28 mouse cellular contexts compared by ENCODE assay signal in the genomic region with DNA sequence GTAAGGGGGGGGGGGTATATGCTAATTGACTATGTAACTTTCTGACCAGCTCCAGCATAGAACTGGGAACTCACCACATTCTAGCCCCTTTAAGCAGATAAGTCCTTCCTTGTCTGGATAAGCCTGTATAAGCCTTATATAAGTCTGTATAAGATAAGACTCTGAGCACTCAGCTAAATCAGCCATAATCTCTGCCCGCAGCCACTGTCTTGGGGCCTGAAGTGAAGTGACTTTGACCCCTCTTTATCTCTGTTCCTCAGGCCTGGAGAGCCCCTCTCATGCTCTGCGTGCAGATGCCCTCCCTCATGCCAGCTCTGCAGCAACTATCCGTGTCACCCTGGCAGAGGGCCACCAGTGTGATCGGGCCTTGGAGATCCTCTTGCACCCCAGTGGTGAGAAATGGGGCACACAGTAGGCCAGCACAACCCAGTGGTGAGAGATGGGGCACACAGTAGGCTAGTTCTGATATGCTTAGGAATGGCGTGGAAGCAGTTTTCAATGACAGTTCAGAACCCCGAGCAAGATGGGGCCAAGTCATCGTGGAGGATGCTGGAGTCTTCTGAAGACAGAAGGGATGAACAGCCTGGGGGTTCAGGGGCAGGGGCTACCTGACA. TPM values are rescaled to one million over a fixed set of nuclear protein-coding genes. Genes with fewer than 3 reads are reported as not detected.
A peak's percentile ranks its signal among the peaks of the same experiment; 100 is the strongest.
DNase-seq lines count a peak whose midpoint lies in the region; ATAC-seq and TF ChIP-seq lines count a peak whose summit lies in the region.
"Had no signal": no experiment of that assay in that cellular context is flagged by ENCODE, and none has a peak within 500 bp of the region (broad histone marks: within the 10 kb centered on the region; RNA-seq: fewer than 3 reads in every experiment).

No protein-coding gene starts in this region.

- TF ChIP-seq EP300 in stomach, postnatal 0 days (optimal IDR thresholded peaks at IDR 0.05): no peak
- TF ChIP-seq EP300 in liver, embryonic 14.5 days (IDR thresholded peaks at IDR 0.05; ENCODE audit: low read depth): peak; percentile 84

- 80% methylated on average over 7 of the region's 7 CpGs for WGBS in stomach, embryonic 15.5 days
- WGBS in stomach, postnatal 0 days: 77% methylated on average over 7 of the region's 7 CpGs
- 70% methylated on average over 7 of the region's 7 CpGs for WGBS in intestine, embryonic 16.5 days
- WGBS in liver, embryonic 14.5 days (ENCODE audit: insufficient replicate concordance): 24% methylated on average over 7 of the region's 7 CpGs
- WGBS in forebrain, embryonic 10.5 days: 87% methylated on average over 7 of the region's 7 CpGs

- H3K9me3 ChIP-seq in stomach, embryonic 15.5 days: no peaks in the 10 kb centered on the region
- no peaks in the 10 kb centered on the region for H3K9me3 ChIP-seq in stomach, postnatal 0 days (ENCODE audit: control insufficient read depth, low read length)
- H3K9me3 ChIP-seq in intestine, embryonic 16.5 days (ENCODE audit: control insufficient read depth, low read length): no peaks in the 10 kb centered on the region
- no peaks in the 10 kb centered on the region for H3K9me3 ChIP-seq in liver, embryonic 14.5 days (ENCODE audit: control insufficient read depth, low read length)
- H3K9me3 ChIP-seq in forebrain, embryonic 10.5 days: no peaks in the 10 kb centered on the region
- H3K9me3 ChIP-seq: embryonic facial prominence, embryonic 12.5 days; midbrain, embryonic 13.5 days had no signal

- no peak overlapping the region for H3K4me3 ChIP-seq in stomach, embryonic 15.5 days (replicated peaks)
- H3K4me3 ChIP-seq in stomach, postnatal 0 days (ENCODE audit: low read depth, low read length): no peak overlapping the region
- no peak overlapping the region for H3K4me3 ChIP-seq in intestine, embryonic 16.5 days (ENCODE audit: low read length)
- H3K4me3 ChIP-seq in liver, embryonic 14.5 days (ENCODE audit: insufficient read depth in 1 of 2, low read depth in 2 of 2, low read length in 2 of 2): no peak overlapping the region
- H3K4me3 ChIP-seq in forebrain, embryonic 10.5 days: no peak overlapping the region
- H3K4me3 ChIP-seq: embryonic facial prominence, embryonic 12.5 days; midbrain, embryonic 13.5 days had no signal

- peaks cover 34% of the 10 kb centered on the region for H3K27me3 ChIP-seq in stomach, embryonic 15.5 days (replicated peaks)
- peaks cover 5% of the 10 kb centered on the region; the same call in 1 of the 2 replicates for H3K27me3 ChIP-seq in stomach, postnatal 0 days (ENCODE audit: control insufficient read depth, insufficient read depth, low read length)
- peaks cover 20% of the 10 kb centered on the region for H3K27me3 ChIP-seq in intestine, embryonic 16.5 days (replicated peaks; ENCODE audit: control insufficient read depth, insufficient read depth, low read length)
- peaks cover 38% of the 10 kb centered on the region for H3K27me3 ChIP-seq in liver, embryonic 14.5 days (ENCODE audit: control insufficient read depth, insufficient read depth, low read length)
- peaks cover 47% of the 10 kb centered on the region for H3K27me3 ChIP-seq in forebrain, embryonic 10.5 days (ENCODE audit: poor library complexity, severe bottlenecking)

- no peak overlapping the region for H3K27ac ChIP-seq in stomach, embryonic 15.5 days
- H3K27ac ChIP-seq in stomach, postnatal 0 days (replicated peaks): no peak overlapping the region
- H3K27ac ChIP-seq in intestine, embryonic 16.5 days (ENCODE audit: low read length): no peak overlapping the region
- peak overlapping the region; percentile 10; the same call in 1 of the 2 replicates for H3K27ac ChIP-seq in liver, embryonic 14.5 days
- no peak overlapping the region for H3K27ac ChIP-seq in forebrain, embryonic 10.5 days
- H3K27ac ChIP-seq: embryonic facial prominence, embryonic 12.5 days; hindbrain, postnatal 0 days; midbrain, embryonic 13.5 days had no signal

- peak; percentile 67 for ATAC-seq in stomach, embryonic 15.5 days (ENCODE audit: insufficient read depth, low FRiP score, low read depth)
- no peak for ATAC-seq in stomach, postnatal 0 days (ENCODE audit: low FRiP score, low TSS enrichment)
- peak; percentile 68 for ATAC-seq in intestine, embryonic 16.5 days
- peak; percentile 90 for ATAC-seq in liver, embryonic 14.5 days (ENCODE audit: insufficient read depth)
- ATAC-seq: activated CD4-positive, CD25-positive, alpha-beta regulatory T cell, adult 4 months; forebrain, embryonic 14.5 days; hindbrain, postnatal 0 days; midbrain, embryonic 13.5 days had no signal

- H3K4me1 ChIP-seq in stomach, embryonic 15.5 days: peaks cover 11% of the 10 kb centered on the region; the same call in 1 of the 2 replicates
- no peaks in the 10 kb centered on the region; the same call in 1 of the 2 replicates for H3K4me1 ChIP-seq in stomach, postnatal 0 days (replicated peaks; ENCODE audit: control insufficient read depth, insufficient read depth)
- peaks cover 12% of the 10 kb centered on the region for H3K4me1 ChIP-seq in intestine, embryonic 16.5 days (ENCODE audit: control insufficient read depth, insufficient read depth, low read length)
- peaks cover 14 to 19% of the 10 kb centered on the region in 2 experiments for H3K4me1 ChIP-seq in liver, embryonic 14.5 days (replicated peaks; ENCODE audit: control insufficient read depth in 2 of 2, insufficient read depth in 2 of 2, low read length in 1 of 2)
- peaks cover 14% of the 10 kb centered on the region for H3K4me1 ChIP-seq in forebrain, embryonic 10.5 days

- H3K36me3 ChIP-seq in stomach, embryonic 15.5 days: no peaks in the 10 kb centered on the region
- H3K36me3 ChIP-seq in stomach, postnatal 0 days (ENCODE audit: control insufficient read depth, insufficient read depth, low read length): no peaks in the 10 kb centered on the region
- H3K36me3 ChIP-seq in intestine, embryonic 16.5 days (ENCODE audit: control insufficient read depth, insufficient read depth, low read length): no peaks in the 10 kb centered on the region
- no peaks in the 10 kb centered on the region for H3K36me3 ChIP-seq in liver, embryonic 14.5 days (replicated peaks; ENCODE audit: control insufficient read depth, insufficient read depth, low read depth)
- H3K36me3 ChIP-seq in forebrain, embryonic 10.5 days (replicated peaks): no peaks in the 10 kb centered on the region
- H3K36me3 ChIP-seq: embryonic facial prominence, embryonic 12.5 days; midbrain, embryonic 13.5 days had no signal

- DNase-seq in stomach, postnatal 0 days (ENCODE audit: low spot score): no peak
- DNase-seq in liver, embryonic 14.5 days (ENCODE audit: low read depth in 3 of 3, low spot score in 3 of 3): peak; percentile 44 to 59 (median 49)
- DNase-seq in retina, postnatal 7 days (ENCODE audit: low read depth, low spot score): peak; percentile 57
- DNase-seq in spleen, adult 18-20 months: no peak
- no peak for DNase-seq in embryo, embryonic 10 days (ENCODE audit: low spot score)
- DNase-seq in forebrain, embryonic 10.5 days (ENCODE audit: extremely low spot score, low spot score): no peak
- DNase-seq: adrenal gland, adult 8-10 months; cerebellum, adult 8-10 months; gastrocnemius, postnatal 14 days; heart, adult 11 months; heart, postnatal 10 days; kidney, adult 18-20 months; kidney, postnatal 10 days; lung, adult 18-20 months; lung, postnatal 14 days; right cerebral cortex, postnatal 4 days; thymus, adult 2 months had no signal

- no peak overlapping the region for H3K4me2 ChIP-seq in stomach, embryonic 15.5 days
- no peak overlapping the region for H3K4me2 ChIP-seq in stomach, postnatal 0 days (replicated peaks; ENCODE audit: low read depth)
- H3K4me2 ChIP-seq in intestine, embryonic 16.5 days (ENCODE audit: low read depth, low read length): no peak overlapping the region
- H3K4me2 ChIP-seq in liver, embryonic 14.5 days (ENCODE audit: low read depth): peak overlapping the region; percentile 49
- H3K4me2 ChIP-seq: embryonic facial prominence, embryonic 12.5 days; heart, embryonic 11.5 days; midbrain, embryonic 13.5 days had no signal

- H3K9ac ChIP-seq in stomach, embryonic 15.5 days: no peak overlapping the region
- no peak overlapping the region for H3K9ac ChIP-seq in stomach, postnatal 0 days (ENCODE audit: low read length)
- H3K9ac ChIP-seq in intestine, embryonic 16.5 days (ENCODE audit: low read depth, low read length): no peak overlapping the region
- no peak overlapping the region for H3K9ac ChIP-seq in liver, embryonic 14.5 days (replicated peaks)
- H3K9ac ChIP-seq: embryonic facial prominence, embryonic 12.5 days; midbrain, embryonic 13.5 days had no signal

- no peak for TF ChIP-seq CTCF in stomach, postnatal 0 days (IDR thresholded peaks at IDR 0.05; ENCODE audit: low read depth)
- 0 out of 2 replicates have a peak, but pooled peaks have one; percentile 4 for TF ChIP-seq CTCF in liver, embryonic 14.5 days (IDR thresholded peaks at IDR 0.05; ENCODE audit: low read depth)

RNA-seq across cellular contexts. Expression of a gene that starts 5.9 kb away (rescaled TPM):
- polyA plus RNA-seq in stomach, embryonic 15.5 days (2015; fragmentation: Nextera tagmentation; extraction: Ambion mirVana): 5.5 and 7.3 TPM in 2 replicates
- 1.3 and 2.1 TPM in 2 replicates for polyA plus RNA-seq in stomach, postnatal 0 days (2015; fragmentation: Nextera tagmentation; extraction: Ambion mirVana)
- polyA plus RNA-seq in intestine, embryonic 16.5 days (2015; fragmentation: Nextera tagmentation; extraction: Ambion mirVana): 5.5 and 5.6 TPM in 2 replicates
- polyA plus RNA-seq in liver, embryonic 14.5 days (2012; rRNA removed): 0.23 and 0.35 TPM in 2 replicates
- 0.18 and 0.19 TPM in 2 replicates for polyA plus RNA-seq in liver, embryonic 14.5 days (2014; fragmentation: Nextera tagmentation; extraction: Ambion mirVana)
- polyA plus RNA-seq in forebrain, embryonic 10.5 days (2016; fragmentation: Nextera tagmentation; extraction: Ambion mirVana): 0.84 and 0.97 TPM in 2 replicates

RNA-seq across cellular contexts. Expression of a gene that starts 16.2 kb away (rescaled TPM):
- polyA plus RNA-seq in stomach, embryonic 15.5 days (2015; fragmentation: Nextera tagmentation; extraction: Ambion mirVana): 31.6 and 32.3 TPM in 2 replicates
- 19.2 and 21.4 TPM in 2 replicates for polyA plus RNA-seq in stomach, postnatal 0 days (2015; fragmentation: Nextera tagmentation; extraction: Ambion mirVana)
- polyA plus RNA-seq in intestine, embryonic 16.5 days (2015; fragmentation: Nextera tagmentation; extraction: Ambion mirVana): 31.7 and 34.7 TPM in 2 replicates
- 9.4 and 10.3 TPM in 2 replicates for polyA plus RNA-seq in liver, embryonic 14.5 days (2012; rRNA removed)
- polyA plus RNA-seq in liver, embryonic 14.5 days (2014; fragmentation: Nextera tagmentation; extraction: Ambion mirVana): 18.1 and 20.7 TPM in 2 replicates
- polyA plus RNA-seq in forebrain, embryonic 10.5 days (2016; fragmentation: Nextera tagmentation; extraction: Ambion mirVana): 43.3 and 44.1 TPM in 2 replicates

RNA-seq across cellular contexts. Expression of a gene that starts 16.2 kb away (rescaled TPM):
- polyA plus RNA-seq in stomach, embryonic 15.5 days (2015; fragmentation: Nextera tagmentation; extraction: Ambion mirVana): 0.15 TPM in 1 of 2 replicates, not detected in the other
- polyA plus RNA-seq in stomach, postnatal 0 days (2015; fragmentation: Nextera tagmentation; extraction: Ambion mirVana): not detected in 2 replicates
- polyA plus RNA-seq in intestine, embryonic 16.5 days (2015; fragmentation: Nextera tagmentation; extraction: Ambion mirVana): not detected in 2 replicates
- 0.04 and 0.08 TPM in 2 replicates for polyA plus RNA-seq in liver, embryonic 14.5 days (2012; rRNA removed)
- not detected in 2 replicates for polyA plus RNA-seq in liver, embryonic 14.5 days (2014; fragmentation: Nextera tagmentation; extraction: Ambion mirVana)
- not detected in 2 replicates for polyA plus RNA-seq in forebrain, embryonic 10.5 days (2016; fragmentation: Nextera tagmentation; extraction: Ambion mirVana)
- polyA plus RNA-seq: activated CD4-positive, CD25-positive, alpha-beta regulatory T cell, adult 4 months; embryonic facial prominence, embryonic 12.5 days; forebrain, embryonic 14.5 days; heart, embryonic 11.5 days; hindbrain, embryonic 11.5 days; hindbrain, postnatal 0 days; limb, embryonic 11.5 days; midbrain, embryonic 13.5 days; stomach, embryonic 16.5 days; thymus, adult 2 months had no signal

RNA-seq across cellular contexts. Expression of a gene that starts 16.4 kb away (rescaled TPM):
- polyA plus RNA-seq in stomach, embryonic 15.5 days (2015; fragmentation: Nextera tagmentation; extraction: Ambion mirVana): 38.3 and 39.6 TPM in 2 replicates
- polyA plus RNA-seq in stomach, postnatal 0 days (2015; fragmentation: Nextera tagmentation; extraction: Ambion mirVana): 24.5 and 25.8 TPM in 2 replicates
- polyA plus RNA-seq in intestine, embryonic 16.5 days (2015; fragmentation: Nextera tagmentation; extraction: Ambion mirVana): 44.3 and 47.5 TPM in 2 replicates
- 9.3 and 12.7 TPM in 2 replicates for polyA plus RNA-seq in liver, embryonic 14.5 days (2012; rRNA removed)
- 21.7 and 23.6 TPM in 2 replicates for polyA plus RNA-seq in liver, embryonic 14.5 days (2014; fragmentation: Nextera tagmentation; extraction: Ambion mirVana)
- polyA plus RNA-seq in forebrain, embryonic 10.5 days (2016; fragmentation: Nextera tagmentation; extraction: Ambion mirVana): 61.9 and 62.6 TPM in 2 replicates

RNA-seq across cellular contexts. Expression of a gene that starts 25.9 kb away (rescaled TPM):
- polyA plus RNA-seq in stomach, embryonic 15.5 days (2015; fragmentation: Nextera tagmentation; extraction: Ambion mirVana): 1.3 and 1.4 TPM in 2 replicates
- 0.74 and 1.2 TPM in 2 replicates for polyA plus RNA-seq in stomach, postnatal 0 days (2015; fragmentation: Nextera tagmentation; extraction: Ambion mirVana)
- polyA plus RNA-seq in intestine, embryonic 16.5 days (2015; fragmentation: Nextera tagmentation; extraction: Ambion mirVana): 0.38 and 0.40 TPM in 2 replicates
- 0.32 and 0.38 TPM in 2 replicates for polyA plus RNA-seq in liver, embryonic 14.5 days (2012; rRNA removed)
- polyA plus RNA-seq in liver, embryonic 14.5 days (2014; fragmentation: Nextera tagmentation; extraction: Ambion mirVana): 0.19 and 0.32 TPM in 2 replicates
- polyA plus RNA-seq in forebrain, embryonic 10.5 days (2016; fragmentation: Nextera tagmentation; extraction: Ambion mirVana): 2.4 and 2.5 TPM in 2 replicates
- polyA plus RNA-seq: activated CD4-positive, CD25-positive, alpha-beta regulatory T cell, adult 4 months had no signal

Comparison
In these comparisons a context has a peak if more than half of its experiments do, and no peak if none do; other contexts are left out.
1. DNase-seq: peak in liver, embryonic 14.5 days (3 of 3) and retina, postnatal 7 days (single experiment); none in stomach, postnatal 0 days (single experiment), spleen, adult 18-20 months (0 of 2), embryo, embryonic 10 days (single experiment) and forebrain, embryonic 10.5 days (single experiment).